Mouse (Mus musculus) thymus, postnatal 36 days (tissue): ENCODE measurements around the gene Sept14.

Source experiments
- DNase-seq, 2 experiments: peaks; one replicate each; pipeline ENCODE4 v3.0.0; 2022; ENCODE audit warnings: mixed read lengths in 2 of 2

Gene Sept14

DNA sequence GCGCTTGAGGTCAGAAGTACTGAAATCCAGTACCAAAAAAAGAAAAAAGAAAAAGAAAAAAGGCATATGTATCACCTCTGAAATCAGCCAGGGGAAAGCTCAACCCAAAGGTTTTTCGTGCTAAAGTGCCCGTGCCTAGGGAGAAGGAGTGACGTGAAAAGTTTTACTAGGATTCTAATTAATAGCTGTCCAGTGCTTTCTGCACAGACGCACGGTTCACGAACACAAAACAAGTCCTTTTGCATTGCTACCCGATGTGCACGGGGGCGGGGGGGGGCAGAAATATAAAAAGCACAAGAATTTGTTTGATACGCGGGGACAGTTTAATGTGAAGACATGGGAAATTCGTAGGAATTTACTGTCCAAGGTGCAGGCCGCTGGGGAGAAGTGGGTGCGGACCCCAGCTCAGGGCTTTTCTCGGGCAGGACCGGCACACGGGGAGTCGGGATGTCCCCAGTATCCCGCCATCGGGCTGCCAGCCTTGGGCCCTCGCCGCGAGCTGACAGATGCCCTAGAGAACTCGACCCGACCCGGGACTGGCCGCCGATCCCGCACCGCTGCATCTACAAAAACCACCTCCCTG, 38.8 kb downstream of the Sept14 start:
- DNase-seq: no peak

GRCm38 (mm10) chr5:129667851-129668250, 40.5 kb downstream of the Sept14 start:
- no peak for DNase-seq

- DNase-seq: no peak
These were observed 41.9 kb downstream of the Sept14 start for GRCm38 (mm10) chr5:129666271-129666909.

GRCm38 (mm10) chr5:129664090-129664489, 44.2 kb downstream of the Sept14 start:
- no peak for DNase-seq

- DNase-seq: no peak
These were observed 50.4 kb downstream of the Sept14 start for GRCm38 (mm10) chr5:129657931-129658330.

- DNase-seq: no peak
These were observed 51.3 kb downstream of the Sept14 start for GRCm38 (mm10) chr5:129657016-129657415.

GRCm38 (mm10) chr5:129650858-129651257, 57.5 kb downstream of the Sept14 start:
- DNase-seq: no peak
